Mouse (Mus musculus) adrenal gland, adult 18-20 months (tissue): ENCODE data around the gene Hsd17b1. TPM values are rescaled to one million over a fixed set of nuclear protein-coding genes. Genes with fewer than 3 reads are reported as not detected.
A peak's percentile ranks its signal among the peaks of the same experiment; 100 is the strongest.
"Not testable (repeated sequence)": the region's sequence is repeated elsewhere in the genome, so short reads cannot be mapped to it uniquely, and the experiment has no call there.

Experiments
- DNase-seq, 2 experiments: peaks; one replicate each; pipeline ENCODE4 v3.0.0; 2021 to 2022; ENCODE audit warnings: low spot score in 2 of 2
- total RNA-seq, 2 experiments: library from RNA; stranded (reverse); gene quantifications; 1 replicate in 1 of 2; 2 replicates in 1 of 2; pipeline ENCODE4 v1.2.3; 2021

Hsd17b1 gene
- total RNA-seq, 2 experiments from 2014 or later: 1.2 to 2.0 TPM

DNA sequence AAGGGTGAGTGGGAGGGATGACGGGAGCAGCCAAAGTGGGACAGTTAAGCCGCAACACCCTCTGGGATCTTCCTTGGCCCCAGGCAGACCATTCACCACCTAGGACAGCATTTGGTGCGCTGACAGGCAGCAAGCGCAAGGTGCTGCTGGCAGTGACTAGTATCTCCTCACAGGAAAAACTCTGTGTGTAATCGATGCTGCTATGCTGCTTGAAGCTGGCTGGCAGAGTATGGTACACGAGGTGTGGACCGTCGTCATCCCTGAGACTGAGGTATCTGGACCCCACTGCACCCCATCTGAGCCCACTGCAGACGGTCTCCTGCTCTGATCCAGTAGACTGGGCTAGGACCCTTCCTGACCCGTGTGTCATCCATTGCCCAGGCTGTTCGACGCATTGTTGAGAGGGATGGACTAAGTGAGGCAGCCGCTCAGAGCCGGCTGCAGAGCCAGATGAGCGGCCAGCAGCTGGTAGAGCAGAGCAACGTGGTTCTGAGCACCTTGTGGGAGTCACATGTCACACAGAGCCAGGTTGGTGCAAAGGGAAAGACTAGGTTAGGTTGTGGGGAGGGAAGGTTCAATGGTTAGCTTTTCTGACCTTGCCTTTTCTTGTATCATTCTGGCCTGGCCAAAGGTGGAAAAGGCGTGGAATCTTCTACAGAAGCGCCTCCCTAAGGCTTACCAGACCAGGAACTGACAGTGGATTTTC is 7.6 kb downstream of the Hsd17b1 start:
- DNase-seq: no peak

DNA sequence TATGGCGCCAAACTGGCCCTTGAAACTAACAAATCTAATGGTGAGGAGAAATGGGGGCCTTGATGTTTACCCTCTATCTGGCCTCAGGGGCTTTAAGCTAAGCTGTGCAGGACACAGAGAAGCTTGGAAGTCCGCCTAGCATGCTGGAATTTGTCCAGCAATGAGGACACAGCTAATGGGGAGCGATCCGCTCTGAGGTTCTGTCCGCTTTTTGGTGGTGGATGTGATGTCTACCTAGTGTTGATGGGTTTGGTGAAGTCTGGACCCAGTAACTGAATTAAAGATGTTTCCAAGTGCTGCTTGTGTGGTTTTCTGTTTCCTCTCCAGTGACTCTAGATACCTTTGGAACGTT is 8.1 kb downstream of the Hsd17b1 start:
- no peak for DNase-seq

DNA sequence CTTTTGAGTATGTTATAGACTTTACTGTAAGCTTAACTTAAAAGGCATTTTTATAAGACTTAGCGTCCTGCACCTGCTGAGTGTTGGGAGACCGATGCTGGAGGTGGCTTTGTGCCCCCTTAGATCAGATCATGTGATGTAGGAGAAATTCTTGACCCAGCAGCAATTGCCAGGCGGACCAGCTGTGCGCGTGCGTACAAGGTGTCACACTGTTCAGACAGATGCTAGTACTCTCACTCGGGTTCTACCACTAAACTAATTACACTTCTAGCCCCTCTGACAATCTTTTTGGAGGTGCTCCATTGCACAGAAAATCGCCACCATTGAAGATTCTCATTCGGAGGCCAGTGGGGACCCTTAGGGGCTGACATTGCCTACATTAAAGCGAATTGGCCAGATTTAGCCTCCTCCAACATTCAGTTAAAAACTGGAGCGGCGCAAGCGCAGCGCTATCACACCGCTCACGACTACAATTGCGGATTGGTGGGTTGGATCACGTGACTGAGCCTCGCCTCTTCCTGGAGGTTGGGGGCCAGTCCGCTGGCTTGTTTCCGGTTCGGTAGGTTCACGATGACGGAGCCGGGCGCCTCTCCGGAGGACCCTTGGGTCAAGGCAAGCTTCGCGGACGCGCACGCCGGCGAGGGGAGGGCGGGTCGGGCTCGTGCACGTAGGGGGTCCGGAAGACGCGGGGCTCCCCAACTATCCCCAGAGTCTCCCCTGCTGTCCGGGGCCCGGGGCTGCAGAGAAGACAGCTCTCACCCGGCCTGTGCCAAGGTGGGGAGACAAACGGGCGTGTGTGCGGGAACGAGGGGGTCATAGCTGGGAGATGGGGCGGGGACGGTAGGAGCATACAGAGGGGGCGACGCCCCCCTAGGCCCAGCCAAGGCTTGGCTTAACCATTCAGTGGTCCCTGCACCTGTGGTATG is 8.8 kb downstream of the Hsd17b1 start, which contains the start of gene Mlx:
TSS of gene Mlx (plus strand) at position 522 of the 926 bp plus-strand sequence.
- DNase-seq: peak; percentile 79 to 84

DNA sequence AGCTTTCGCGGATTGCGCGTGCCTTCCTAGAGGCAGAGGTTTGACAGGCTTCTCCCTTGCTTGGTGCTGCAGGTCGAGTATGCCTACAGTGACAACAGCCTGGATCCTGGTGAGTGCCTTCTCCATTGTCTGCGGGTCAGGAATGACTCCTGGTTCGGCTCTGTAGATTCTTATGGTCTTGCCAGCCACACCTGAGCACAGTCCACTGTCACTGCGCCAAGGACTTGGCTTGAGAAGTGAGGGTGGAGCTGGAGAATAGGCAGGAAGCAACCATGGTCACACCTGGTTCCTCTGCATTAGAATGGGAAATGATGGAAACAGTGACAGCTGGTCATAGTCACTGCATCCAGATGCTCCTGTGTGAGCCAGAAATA is 9.5 kb downstream of the Hsd17b1 start:
- DNase-seq: no peak

DNA sequence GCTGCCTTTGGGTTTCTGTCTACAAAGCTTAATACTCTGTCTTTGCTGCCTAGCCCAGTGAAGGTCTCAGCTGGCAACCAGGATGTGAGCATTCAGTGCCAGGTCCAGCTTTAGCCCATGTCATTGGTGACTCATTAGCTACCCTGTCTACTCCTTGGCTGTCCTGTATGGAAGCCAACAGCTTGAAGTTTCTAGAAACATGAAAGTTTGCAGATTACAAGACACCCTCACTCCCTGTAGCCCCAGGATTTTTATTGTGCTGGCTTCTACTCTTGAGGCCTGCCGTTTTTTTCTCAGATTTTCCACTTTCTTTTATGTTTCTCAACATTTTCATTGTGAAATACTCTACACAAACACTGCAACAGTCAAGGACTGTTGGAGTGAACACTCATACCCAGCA is 11.7 kb downstream of the Hsd17b1 start:
- DNase-seq: no peak

DNA sequence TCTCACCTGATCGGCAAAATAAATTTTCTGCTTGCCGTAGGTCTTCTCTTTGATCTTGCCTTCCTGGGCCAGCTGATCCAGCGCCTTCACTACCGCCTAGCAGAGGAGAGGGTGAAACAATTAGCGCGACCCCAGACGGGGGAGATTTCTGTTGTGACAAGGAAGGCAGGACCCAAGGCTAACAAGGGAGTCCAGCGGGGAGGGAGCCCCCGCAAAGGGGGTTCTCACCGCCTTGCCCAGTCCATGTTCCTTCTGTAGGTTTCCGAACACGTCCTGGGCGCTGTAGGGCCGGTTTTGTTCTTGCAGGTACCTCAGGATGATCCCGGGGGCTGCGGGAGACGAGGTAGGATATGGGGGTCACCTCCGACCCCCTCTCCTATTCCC is 16.7 kb downstream of the Hsd17b1 start:
- no peak for DNase-seq

DNA sequence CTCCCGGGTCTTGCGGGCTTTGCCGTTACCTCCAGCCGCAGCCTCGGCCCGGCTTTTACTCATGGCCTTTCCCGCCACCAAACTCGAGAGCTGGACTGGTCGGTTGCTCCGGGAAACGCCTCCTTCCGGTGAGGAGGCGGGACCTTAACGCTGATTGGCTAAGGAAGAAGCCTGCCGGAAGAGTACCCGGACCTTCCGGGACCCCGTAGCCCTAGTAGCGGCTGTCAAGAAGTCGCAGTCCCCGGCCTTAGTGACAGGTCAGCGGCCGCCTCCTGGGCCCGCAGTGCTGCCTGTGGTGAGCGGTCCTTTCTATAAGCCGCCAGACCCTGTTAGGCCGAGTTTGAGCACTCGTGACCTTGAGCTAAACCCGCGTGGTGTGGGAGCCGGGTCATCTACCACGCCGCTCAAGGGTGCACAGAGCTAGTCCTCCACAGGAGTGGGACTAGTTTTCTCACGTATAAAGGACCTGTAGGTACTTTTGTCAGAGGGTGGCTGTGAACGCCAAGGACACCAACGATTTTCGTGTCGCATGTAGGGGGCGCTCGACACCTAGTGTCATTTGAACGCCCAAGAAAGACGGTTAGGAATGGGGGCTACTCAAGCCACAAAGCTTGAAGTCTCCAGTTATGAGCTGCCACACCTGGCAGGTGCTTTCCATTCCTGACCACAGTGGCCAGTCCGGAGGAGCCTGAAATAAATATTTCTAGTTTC is 17.3 kb downstream of the Hsd17b1 start, which contains the start of gene Psmc3ip:
TSS of gene Psmc3ip (minus strand) at position 123 of the 711 bp plus-strand sequence.
- peak; percentile 85 to 90 for DNase-seq

DNA sequence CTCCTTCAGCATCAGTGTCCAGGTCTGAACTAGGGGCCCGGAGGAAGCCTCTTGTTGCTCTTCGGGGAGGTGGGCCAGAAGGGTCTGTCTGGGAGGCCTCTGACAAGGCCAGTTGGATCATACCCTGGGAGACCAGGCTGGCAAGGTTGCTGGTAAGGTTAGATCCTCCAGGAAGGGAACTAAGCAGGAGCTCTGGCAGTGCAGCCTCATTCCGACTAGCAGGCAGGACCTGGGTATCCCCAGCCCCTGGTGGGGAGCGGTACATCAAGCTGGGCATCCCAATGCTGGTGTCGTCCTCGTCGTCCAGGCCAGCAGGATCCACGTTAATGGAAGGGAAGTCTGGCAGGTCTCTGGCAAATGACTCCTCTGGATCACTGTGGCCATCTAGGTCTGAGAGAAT is 20.0 kb downstream of the Hsd17b1 start:
- DNase-seq: no peak

DNA sequence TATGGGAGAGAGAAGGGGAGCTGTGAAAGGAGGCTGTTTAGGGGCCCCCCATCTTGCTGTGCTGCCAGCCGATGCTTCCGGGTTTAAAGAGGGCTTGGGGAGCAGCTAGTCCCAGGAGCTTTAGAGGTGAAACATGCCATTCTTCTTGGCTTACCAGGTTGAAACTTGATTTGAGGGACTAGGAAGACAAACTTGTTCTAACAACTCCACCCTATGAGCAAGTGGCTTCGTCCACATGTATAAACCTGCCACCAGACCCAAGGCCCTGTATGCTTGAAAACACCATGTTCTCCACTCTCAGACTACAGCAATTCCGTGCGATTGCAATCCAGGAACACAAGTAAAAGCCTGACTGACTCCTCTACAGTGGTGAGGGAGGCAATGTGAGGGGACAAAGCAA is 24.8 kb downstream of the Hsd17b1 start:
- no peak for DNase-seq

DNA sequence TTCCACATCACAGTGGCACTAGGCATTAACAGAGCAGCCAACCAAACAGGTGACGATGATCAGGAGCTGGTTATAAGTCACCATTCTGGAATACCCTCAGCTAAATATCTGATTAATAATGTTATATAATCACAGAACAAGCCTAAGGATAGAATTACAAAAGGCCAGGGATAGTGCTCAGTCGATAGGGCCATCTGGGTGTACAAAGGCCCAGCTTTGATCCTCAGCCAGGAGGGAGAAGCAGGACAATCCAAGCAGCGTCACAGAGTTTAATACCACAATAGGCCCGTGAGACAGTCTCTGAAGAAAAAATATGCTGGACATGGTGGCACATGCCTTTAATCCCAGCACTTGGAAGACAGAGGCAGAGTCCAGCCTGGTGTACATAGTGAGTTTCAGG is 31.1 kb downstream of the Hsd17b1 start:
- DNase-seq: no peak

DNA sequence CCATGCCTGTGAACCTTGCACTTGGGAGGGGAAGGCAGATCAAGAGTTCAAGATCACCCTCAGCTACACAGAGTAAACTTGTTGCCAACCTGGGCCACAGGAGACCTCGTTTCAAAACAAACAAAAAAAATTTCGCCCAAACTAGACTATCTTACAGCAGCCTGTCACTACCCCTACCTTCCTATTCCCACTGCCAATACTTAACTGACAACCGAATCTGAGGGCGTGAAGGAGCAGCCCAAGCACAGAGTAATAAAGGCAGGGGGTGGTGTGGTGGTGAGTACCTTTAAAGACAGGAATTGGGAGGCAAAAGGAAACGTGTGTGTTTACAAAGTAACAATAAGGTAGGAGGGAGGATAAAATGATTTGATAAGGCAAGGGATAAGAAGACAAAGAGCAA is 32.5 kb downstream of the Hsd17b1 start:
- no peak for DNase-seq

DNA sequence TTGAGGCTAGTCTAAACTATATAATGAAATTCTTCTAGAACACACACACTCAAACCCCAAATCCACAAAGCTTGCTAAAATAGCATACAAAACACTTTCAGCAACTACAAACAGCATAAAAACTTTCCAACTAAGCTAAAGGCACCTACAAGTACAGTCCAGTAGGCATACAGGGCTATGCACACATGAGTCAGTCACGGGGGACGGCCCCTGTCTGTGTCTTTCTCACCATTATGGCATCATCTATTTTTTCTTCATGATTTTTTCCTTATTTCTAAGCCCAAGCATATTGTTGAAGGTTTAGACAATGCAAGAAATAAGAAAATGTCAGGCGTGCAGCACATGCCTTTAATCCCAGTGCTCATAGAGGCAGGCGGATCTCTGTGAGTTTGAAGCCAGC is 33.0 kb downstream of the Hsd17b1 start:
- no peak for DNase-seq

DNA sequence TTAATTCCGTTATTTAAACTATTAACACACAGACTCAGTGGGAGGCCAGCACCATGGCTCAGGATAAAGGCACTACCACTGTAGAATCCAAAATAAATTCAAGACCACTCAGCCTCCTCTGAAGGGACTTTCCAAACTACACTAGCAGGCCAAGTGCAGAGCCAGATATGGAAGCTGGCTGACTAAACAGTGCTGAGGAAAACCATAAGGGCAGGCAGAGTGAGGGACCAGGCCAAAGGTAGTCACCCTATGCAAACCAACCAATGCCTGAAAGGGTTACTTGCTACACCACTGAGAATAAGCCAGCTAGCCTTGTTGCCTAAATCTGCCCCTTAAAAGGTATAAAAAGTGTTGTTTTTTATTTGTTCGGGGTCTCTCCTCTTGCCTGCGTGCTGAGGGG is 34.0 kb downstream of the Hsd17b1 start:
- no peak for DNase-seq

DNA sequence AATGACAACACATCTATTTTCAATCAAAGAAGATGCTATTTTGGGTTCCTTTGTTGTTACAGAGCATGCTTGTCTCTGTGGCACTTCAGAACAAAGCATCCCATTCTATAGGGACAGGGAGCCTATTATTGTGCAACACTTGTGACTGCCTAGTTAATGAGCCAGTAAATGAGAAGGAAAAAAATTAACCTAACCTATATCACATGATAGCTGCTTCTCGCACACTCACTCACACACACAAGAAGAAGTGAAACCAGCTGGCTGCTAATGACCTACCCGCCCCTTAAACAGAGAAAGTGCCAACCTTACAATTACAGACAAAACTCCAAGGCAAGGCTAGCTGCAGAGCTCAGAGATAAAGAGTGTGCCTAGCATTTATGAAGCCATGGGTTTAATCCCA is 37.4 kb downstream of the Hsd17b1 start:
- no peak for DNase-seq

DNA sequence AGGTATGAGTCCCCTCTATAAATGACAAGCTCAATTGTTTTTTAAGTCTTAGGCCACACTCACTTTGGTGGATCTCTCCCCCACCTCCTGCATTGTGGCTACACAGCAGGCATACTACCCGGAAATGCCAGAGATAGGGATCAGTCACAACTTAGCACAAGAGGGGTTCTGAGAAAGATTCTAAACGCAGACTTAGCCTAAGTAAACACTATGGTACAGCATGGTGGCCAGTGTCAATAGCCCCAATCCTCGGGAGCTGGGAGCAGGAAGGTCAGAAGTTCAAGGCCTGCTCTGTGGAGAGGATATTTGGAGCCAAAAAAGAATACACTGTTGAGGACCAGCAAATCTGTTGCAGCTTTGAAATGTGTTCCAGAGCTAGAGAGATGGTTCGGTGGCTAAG is 39.9 kb downstream of the Hsd17b1 start:
- no peak for DNase-seq

DNA sequence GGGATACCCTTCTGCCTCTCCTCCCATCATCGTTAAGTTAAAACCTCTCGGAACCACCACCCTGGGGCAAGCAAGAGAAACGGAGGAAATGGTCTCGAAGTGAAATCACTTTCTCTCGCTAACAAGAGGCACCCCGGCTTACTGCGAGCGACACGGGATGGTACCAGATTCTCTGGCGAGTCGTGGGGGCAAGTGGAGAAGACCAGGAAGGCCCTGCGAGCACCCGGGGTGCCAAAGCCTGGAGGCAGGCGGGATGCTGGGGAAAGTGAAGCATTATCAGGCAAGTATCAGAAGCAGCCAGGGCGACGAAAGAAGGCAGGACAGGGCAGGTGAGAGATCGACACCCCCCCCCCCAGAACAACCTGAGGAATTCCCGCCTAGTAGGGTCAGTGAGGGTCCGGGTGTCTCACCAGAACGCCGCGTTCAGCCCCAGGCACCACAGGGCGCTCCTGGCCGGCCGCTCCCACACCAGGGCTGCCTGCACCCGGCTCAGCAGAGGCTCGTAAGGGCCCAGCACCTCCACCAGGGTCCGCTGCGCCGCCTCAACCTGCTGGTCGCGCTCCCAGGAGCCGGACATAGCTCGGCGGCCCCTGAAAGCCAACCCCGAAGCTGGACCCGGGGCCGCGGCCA is 41.0 kb downstream of the Hsd17b1 start:
- no peak for DNase-seq

DNA sequence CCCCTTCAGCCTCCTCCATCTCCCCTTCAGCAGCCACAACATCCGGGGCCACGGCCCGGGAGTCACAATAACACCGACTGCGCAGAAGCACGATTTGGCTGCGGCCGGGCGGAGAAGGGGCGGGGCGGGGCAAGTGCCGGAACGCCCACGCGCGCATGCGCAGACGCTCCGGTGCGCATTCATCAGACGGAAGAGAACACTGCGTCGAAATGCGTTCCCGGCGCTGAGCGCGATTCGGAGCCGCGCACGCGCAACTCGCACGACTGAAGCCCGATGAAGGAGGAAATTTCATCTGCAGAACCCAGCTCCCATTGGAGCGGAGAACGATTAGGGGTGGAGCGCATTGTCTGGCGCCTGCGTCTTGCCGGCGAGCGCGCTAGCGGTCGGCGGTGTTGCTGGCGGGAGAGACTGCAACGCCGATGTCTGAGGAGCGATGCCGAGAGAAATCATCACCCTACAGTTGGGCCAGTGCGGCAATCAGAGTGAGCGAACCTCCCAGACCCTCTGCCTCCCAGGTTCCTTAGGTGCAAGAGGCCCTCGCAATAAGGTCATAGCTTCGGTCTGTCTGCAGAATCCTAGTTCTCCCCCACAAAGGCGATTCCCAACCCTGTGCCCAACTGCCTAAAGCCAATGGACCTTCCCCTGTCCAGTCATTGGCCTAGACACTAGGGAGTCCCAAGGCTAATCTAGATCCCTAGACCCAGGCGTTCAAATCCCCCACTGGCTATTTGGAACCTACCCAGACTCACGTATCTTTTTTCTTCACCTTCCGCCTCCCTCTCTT is 41.7 kb downstream of the Hsd17b1 start, which contains the start of the genes Retreg3 and Tubg1:
TSS of gene Retreg3 (minus strand) at position 133 of the 784 bp plus-strand sequence.
TSS of gene Tubg1 (plus strand) at position 178 of the 784 bp plus-strand sequence.
- peak; percentile 99 for DNase-seq

DNA sequence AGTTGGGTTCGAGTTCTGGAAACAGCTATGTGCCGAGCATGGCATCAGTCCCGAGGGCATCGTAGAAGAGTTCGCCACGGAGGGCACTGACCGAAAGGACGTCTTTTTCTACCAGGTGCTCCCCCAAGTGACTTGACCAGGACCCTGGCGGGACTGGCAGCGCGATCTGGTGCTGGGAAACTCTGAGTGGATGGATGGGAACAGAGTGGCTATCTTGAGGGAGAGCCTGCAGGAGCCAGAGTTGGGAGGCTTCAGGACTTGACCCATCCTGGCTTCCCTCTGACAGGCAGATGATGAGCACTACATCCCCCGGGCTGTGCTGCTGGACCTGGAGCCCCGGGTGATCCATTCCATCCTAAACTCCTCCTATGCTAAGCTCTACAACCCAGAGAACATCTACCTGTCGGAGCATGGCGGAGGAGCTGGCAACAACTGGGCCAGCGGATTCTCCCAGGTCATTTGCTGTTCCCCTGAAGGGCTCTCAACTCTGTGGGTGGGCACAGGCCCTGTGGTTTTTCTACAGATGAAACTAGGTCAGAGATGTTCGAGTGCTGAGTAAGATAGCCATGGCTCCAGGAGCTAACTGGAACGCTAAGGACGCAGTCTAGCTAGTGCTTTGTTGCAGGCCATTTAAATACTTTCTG is 42.5 kb downstream of the Hsd17b1 start:
- peak; percentile 33 for DNase-seq

DNA sequence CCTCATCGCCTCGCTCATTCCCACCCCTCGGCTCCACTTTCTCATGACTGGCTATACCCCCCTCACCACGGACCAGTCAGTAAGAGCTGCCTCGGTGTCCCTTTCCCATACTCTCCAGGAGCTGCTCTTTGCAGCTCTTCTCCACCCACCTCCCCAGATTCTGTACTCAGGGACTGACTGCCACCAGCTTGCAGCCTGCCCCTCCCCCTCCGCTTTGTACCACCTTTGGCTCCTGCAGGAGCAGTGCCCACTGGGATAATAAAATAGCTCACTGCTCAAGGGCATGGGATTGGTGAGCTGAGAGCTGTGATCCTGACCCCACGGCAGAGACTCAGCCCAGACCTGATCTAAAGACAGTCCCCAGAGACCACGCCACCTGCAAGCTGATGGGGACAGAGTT is 46.3 kb downstream of the Hsd17b1 start:
- not testable (repeated sequence) for DNase-seq

DNA sequence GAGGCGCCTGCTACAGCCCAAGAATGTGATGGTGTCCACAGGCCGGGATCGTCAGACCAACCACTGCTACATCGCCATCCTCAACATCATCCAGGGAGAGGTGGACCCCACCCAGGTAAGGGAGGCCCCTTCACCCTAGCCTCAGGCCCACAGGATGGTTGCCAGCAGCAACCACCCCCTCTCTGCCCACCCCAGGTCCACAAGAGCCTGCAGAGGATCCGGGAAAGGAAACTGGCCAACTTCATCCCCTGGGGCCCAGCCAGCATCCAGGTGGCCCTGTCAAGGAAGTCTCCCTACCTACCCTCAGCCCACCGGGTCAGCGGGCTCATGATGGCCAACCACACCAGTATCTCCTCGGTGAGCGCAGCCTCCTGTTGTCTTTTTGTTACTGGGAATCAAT is 46.8 kb downstream of the Hsd17b1 start:
- DNase-seq: not testable (repeated sequence)
